Mouse (Mus musculus): ENCODE data around the gene Xrcc5. TPM values are rescaled to one million over a fixed set of nuclear protein-coding genes. Genes with fewer than 3 reads are reported as not detected.

Gene Xrcc5
- polyA plus RNA-seq, 1 experiment, result 87.5 TPM

- H3K27ac ChIP-seq (ENCODE audit: insufficient read depth, low read length), result no peak overlapping the region
- TF ChIP-seq EP300 (IDR thresholded peaks at IDR 0.05; ENCODE audit: insufficient read depth, low read depth, low read length) (no peak), POLR2A (IDR thresholded peaks at IDR 0.05; ENCODE audit: insufficient read depth, low read length) (no peak), CTCF (IDR thresholded peaks at IDR 0.05; ENCODE audit: low read depth, low read length) (no peak)
- H3K27me3 ChIP-seq (ENCODE audit: control insufficient read depth, insufficient read depth, low read length, poor library complexity, severe bottlenecking), result no peaks in the 10 kb centered on the region
- H3K9me3 ChIP-seq (replicated peaks; ENCODE audit: control insufficient read depth, insufficient read depth, low read length, poor library complexity, severe bottlenecking), result no peaks in the 10 kb centered on the region
- H3K9ac ChIP-seq (ENCODE audit: low read depth, poor library complexity, severe bottlenecking), result no peak overlapping the region
- no peak overlapping the region for H3K4me3 ChIP-seq (ENCODE audit: low read depth, low read length)
- H3K4me1 ChIP-seq (ENCODE audit: control insufficient read depth, insufficient read depth, low read length), result no peaks in the 10 kb centered on the region
- no peaks in the 10 kb centered on the region for H3K36me3 ChIP-seq (ENCODE audit: control insufficient read depth, insufficient read depth, low read length, poor library complexity, severe bottlenecking)
Measured at GRCm38 (mm10) chr1:72293869-72294663, 13.2 kb upstream of the Xrcc5 start.

GRCm38 (mm10) chr1:72295746-72296145 lies 11.5 kb upstream of the Xrcc5 start:
- no peaks in the 10 kb centered on the region for H3K36me3 ChIP-seq (ENCODE audit: control insufficient read depth, insufficient read depth, low read length, poor library complexity, severe bottlenecking)
- H3K9me3 ChIP-seq (replicated peaks; ENCODE audit: control insufficient read depth, insufficient read depth, low read length, poor library complexity, severe bottlenecking), result no peaks in the 10 kb centered on the region
- no peaks in the 10 kb centered on the region for H3K4me1 ChIP-seq (ENCODE audit: control insufficient read depth, insufficient read depth, low read length)
- H3K9ac ChIP-seq (ENCODE audit: low read depth, poor library complexity, severe bottlenecking), result no peak overlapping the region
- H3K27ac ChIP-seq (ENCODE audit: insufficient read depth, low read length), result no peak overlapping the region
- no peak overlapping the region for H3K4me3 ChIP-seq (ENCODE audit: low read depth, low read length)
- no peaks in the 10 kb centered on the region for H3K27me3 ChIP-seq (ENCODE audit: control insufficient read depth, insufficient read depth, low read length, poor library complexity, severe bottlenecking)
- TF ChIP-seq POLR2A (IDR thresholded peaks at IDR 0.05; ENCODE audit: insufficient read depth, low read length) (no peak), CTCF (IDR thresholded peaks at IDR 0.05; ENCODE audit: low read depth, low read length) (no peak), EP300 (IDR thresholded peaks at IDR 0.05; ENCODE audit: insufficient read depth, low read depth, low read length) (no peak)

DNA sequence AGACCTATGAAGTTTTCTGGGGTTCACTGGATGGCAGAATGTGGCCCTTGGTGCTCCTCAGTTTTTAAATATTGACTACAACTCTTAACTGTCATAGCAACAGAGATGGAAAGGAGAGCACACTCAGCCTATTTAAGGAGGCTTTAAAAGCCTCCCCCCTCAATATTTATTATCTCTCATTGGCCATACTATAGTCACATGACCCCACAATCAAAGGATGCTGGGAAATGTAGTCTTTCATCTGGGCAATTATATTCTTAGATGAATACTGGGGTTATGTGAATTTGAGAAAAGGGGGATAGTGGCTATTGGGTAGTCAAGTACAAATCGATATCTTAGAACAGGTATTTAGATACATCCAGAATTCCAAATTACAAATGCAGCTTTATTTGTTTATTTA lies 5.4 kb upstream of the Xrcc5 start:
- Histone ChIP-seq H3K27ac (ENCODE audit: insufficient read depth, low read length) (no peak overlapping the region), H3K9ac (ENCODE audit: low read depth, poor library complexity, severe bottlenecking) (no peak overlapping the region), H3K36me3 (ENCODE audit: control insufficient read depth, insufficient read depth, low read length, poor library complexity, severe bottlenecking) (no peaks in the 10 kb centered on the region), H3K4me3 (ENCODE audit: low read depth, low read length) (no peak overlapping the region), H3K9me3 (replicated peaks; ENCODE audit: control insufficient read depth, insufficient read depth, low read length, poor library complexity, severe bottlenecking) (no peaks in the 10 kb centered on the region), H3K4me1 (ENCODE audit: control insufficient read depth, insufficient read depth, low read length) (no peaks in the 10 kb centered on the region), H3K27me3 (ENCODE audit: control insufficient read depth, insufficient read depth, low read length, poor library complexity, severe bottlenecking) (no peaks in the 10 kb centered on the region)
- TF ChIP-seq CTCF (IDR thresholded peaks at IDR 0.05; ENCODE audit: low read depth, low read length), result no peak
- no peak for TF ChIP-seq POLR2A (IDR thresholded peaks at IDR 0.05; ENCODE audit: insufficient read depth, low read length)
- TF ChIP-seq EP300 (IDR thresholded peaks at IDR 0.05; ENCODE audit: insufficient read depth, low read depth, low read length), result no peak

- H3K36me3 ChIP-seq (ENCODE audit: control insufficient read depth, insufficient read depth, low read length, poor library complexity, severe bottlenecking), result peaks cover 6% of the 10 kb centered on the region
- peak overlapping the region; percentile 25; the same call in 1 of the 2 replicates for H3K27ac ChIP-seq (ENCODE audit: insufficient read depth, low read length)
- no peaks in the 10 kb centered on the region for H3K4me1 ChIP-seq (ENCODE audit: control insufficient read depth, insufficient read depth, low read length)
- no peak for TF ChIP-seq CTCF (IDR thresholded peaks at IDR 0.05; ENCODE audit: low read depth, low read length)
- TF ChIP-seq POLR2A (IDR thresholded peaks at IDR 0.05; ENCODE audit: insufficient read depth, low read length), result no peak
- peak overlapping the region; percentile 80 for H3K9ac ChIP-seq (ENCODE audit: low read depth, poor library complexity, severe bottlenecking)
- H3K9me3 ChIP-seq (replicated peaks; ENCODE audit: control insufficient read depth, insufficient read depth, low read length, poor library complexity, severe bottlenecking), result no peaks in the 10 kb centered on the region
- H3K4me3 ChIP-seq (ENCODE audit: low read depth, low read length), result no peak overlapping the region
- no peaks in the 10 kb centered on the region for H3K27me3 ChIP-seq (ENCODE audit: control insufficient read depth, insufficient read depth, low read length, poor library complexity, severe bottlenecking)
Measured at GRCm38 (mm10) chr1:72306241-72306640, 980 bp upstream of the Xrcc5 start.

DNA sequence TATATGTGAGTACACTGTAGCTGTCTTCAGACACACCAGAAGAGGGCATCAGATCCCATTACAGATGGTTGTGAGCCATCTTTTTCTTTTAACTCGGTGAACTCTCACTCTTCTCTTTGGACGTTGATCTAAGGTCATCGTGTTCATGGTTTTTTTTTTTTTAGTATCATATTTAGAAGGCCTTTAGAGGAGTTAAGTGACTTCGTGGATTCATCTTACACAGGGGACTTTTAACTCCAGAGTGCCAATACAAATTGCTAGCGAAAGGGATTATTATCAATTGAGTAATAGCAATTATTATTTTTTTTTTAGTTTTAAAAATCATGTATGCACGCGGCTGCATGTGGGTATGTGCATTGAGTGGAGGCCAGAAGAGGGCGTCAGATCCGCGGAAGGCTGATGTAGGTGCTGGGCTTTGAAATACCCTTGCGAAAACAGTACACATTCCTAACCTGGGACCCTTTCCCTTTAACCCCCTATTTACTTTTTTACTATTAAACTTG lies 491 bp upstream of the Xrcc5 start:
- Histone ChIP-seq H3K27me3 (ENCODE audit: control insufficient read depth, insufficient read depth, low read length, poor library complexity, severe bottlenecking) (no peaks in the 10 kb centered on the region), H3K4me1 (ENCODE audit: control insufficient read depth, insufficient read depth, low read length) (no peaks in the 10 kb centered on the region), H3K9me3 (replicated peaks; ENCODE audit: control insufficient read depth, insufficient read depth, low read length, poor library complexity, severe bottlenecking) (no peaks in the 10 kb centered on the region), H3K36me3 (ENCODE audit: control insufficient read depth, insufficient read depth, low read length, poor library complexity, severe bottlenecking) (peaks cover 6% of the 10 kb centered on the region), H3K4me3 (ENCODE audit: low read depth, low read length) (peak overlapping the region; percentile 48), H3K27ac (ENCODE audit: insufficient read depth, low read length) (peak overlapping the region; percentile 58), H3K9ac (ENCODE audit: low read depth, poor library complexity, severe bottlenecking) (peak overlapping the region; percentile 80)
- no peak for TF ChIP-seq POLR2A (IDR thresholded peaks at IDR 0.05; ENCODE audit: insufficient read depth, low read length)
- no peak for TF ChIP-seq EP300 (IDR thresholded peaks at IDR 0.05; ENCODE audit: insufficient read depth, low read depth, low read length)
- peak; percentile 59 for TF ChIP-seq CTCF (IDR thresholded peaks at IDR 0.05; ENCODE audit: low read depth, low read length)

DNA sequence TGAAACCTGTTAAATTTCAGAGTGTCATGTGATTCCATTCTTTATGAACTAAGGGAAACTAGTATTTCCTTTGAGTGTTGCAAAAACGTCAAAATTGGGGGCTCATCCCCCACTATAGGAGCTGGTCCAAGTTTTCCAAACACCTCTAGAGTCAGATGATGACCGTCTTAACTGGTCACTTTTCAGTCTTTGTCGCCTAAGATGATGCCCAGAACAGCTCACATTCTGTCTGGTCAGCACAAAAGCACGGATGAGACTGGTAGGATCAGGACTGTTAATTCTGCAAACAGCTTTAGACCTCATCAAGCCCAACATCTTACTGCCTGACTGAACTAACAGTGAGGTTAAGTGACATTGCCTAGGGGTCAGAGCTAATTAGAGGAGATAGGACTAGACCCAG lies 1.7 kb downstream of the Xrcc5 start:
- H3K4me3 ChIP-seq (ENCODE audit: low read depth, low read length), result no peak overlapping the region
- no peak overlapping the region for H3K9ac ChIP-seq (ENCODE audit: low read depth, poor library complexity, severe bottlenecking)
- peaks cover 10% of the 10 kb centered on the region for H3K36me3 ChIP-seq (ENCODE audit: control insufficient read depth, insufficient read depth, low read length, poor library complexity, severe bottlenecking)
- H3K4me1 ChIP-seq (ENCODE audit: control insufficient read depth, insufficient read depth, low read length), result no peaks in the 10 kb centered on the region
- no peaks in the 10 kb centered on the region for H3K9me3 ChIP-seq (replicated peaks; ENCODE audit: control insufficient read depth, insufficient read depth, low read length, poor library complexity, severe bottlenecking)
- TF ChIP-seq POLR2A (IDR thresholded peaks at IDR 0.05; ENCODE audit: insufficient read depth, low read length), result no peak
- TF ChIP-seq EP300 (IDR thresholded peaks at IDR 0.05; ENCODE audit: insufficient read depth, low read depth, low read length), result no peak
- TF ChIP-seq CTCF (IDR thresholded peaks at IDR 0.05; ENCODE audit: low read depth, low read length), result no peak
- no peak overlapping the region for H3K27ac ChIP-seq (ENCODE audit: insufficient read depth, low read length)
- no peaks in the 10 kb centered on the region for H3K27me3 ChIP-seq (ENCODE audit: control insufficient read depth, insufficient read depth, low read length, poor library complexity, severe bottlenecking)
